Mouse (Mus musculus): ENCODE data around the gene Abracl. TPM values are rescaled to one million over a fixed set of nuclear protein-coding genes. Genes with fewer than 3 reads are reported as not detected.

Gene Abracl
- polyA plus RNA-seq (2014; fragmentation: Illumina TruSeq; extraction: RNeasy Lipid Tissue Mini Kit (QIAGEN cat#74804); ENCODE audit: low read depth, low replicate concordance) = 51.6 TPM

DNA sequence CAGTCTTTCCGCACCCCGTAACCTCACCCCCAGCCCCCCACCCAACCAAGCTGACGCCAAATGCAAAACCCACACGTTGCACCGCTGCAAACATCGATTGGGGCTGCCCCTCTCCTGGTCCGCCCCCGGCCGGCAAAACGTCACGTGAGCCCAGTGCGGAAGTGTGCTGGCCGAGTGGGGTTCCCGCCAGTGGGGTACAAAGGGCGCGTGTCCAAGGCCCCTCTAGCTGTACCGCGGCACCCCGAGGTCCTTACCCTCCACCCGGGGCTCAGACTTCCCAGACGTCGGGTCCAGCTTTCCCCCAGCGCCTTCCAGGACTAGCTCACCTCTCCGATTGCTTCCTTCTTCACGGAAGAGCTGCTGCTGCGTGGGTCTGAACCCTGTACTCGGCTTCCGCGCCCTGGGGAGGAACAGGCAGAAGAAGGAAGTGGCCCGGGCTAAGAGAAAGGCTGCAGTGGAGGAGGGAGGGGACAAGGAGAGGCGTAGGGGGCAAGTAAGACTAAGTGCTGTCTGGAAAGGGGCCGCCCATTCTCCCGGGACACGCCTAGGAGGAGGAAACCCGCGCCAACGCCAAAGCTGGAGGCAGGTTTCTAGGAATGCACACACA is at the start of gene Abracl:
TSS of gene Abracl (minus strand) at position 548 of the 607 bp plus-strand sequence.

DNA sequence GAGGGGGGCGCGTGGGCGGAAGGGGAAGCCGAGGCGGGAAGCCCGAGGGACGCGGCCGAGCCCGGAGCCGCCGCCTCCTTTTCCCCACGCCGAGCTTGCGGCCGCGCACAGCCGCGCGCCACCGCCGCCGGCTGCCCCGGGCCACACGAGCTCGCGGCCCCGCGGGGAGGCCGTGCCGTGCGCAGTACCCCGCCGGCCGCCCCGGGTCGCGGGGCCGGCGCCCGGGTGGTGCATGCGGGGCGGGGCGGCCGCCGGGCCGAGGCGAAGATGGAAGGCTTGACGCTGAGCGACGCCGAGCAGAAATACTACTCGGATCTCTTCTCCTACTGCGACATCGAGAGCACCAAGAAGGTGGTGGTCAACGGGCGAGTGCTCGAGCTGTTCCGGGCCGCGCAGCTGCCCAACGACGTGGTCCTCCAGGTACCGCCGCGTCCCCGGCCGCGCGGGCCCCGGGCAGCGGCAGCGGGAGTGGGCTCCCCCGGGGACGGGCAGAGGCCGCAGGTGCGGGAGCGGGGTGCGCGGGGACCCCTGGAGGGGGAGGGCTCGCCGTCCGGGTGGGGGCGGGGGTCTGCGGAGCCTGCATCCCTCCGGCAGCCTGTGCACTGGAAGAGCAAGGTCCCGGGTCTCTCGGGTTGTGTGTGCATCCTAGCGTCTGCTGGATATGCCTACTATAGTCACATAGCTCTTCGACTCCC is 32.8 kb upstream of the Abracl start, which contains the start of gene Reps1:
TSS of gene Reps1 (plus strand) at position 166 of the 695 bp plus-strand sequence.

Other genes starting within 250 kb of the Abracl start
- gene Txlnb, start 227.1 kb downstream of the Abracl start, polyA plus RNA-seq (2014; fragmentation: Illumina TruSeq; extraction: RNeasy Lipid Tissue Mini Kit (QIAGEN cat#74804); ENCODE audit: low read depth, low replicate concordance) = 450 TPM
- gene Heca, start 75.2 kb downstream of the Abracl start, polyA plus RNA-seq (2014; fragmentation: Illumina TruSeq; extraction: RNeasy Lipid Tissue Mini Kit (QIAGEN cat#74804); ENCODE audit: low read depth, low replicate concordance) = 30.6 TPM
- gene Reps1, start 32.6 kb upstream of the Abracl start, polyA plus RNA-seq (2014; fragmentation: Illumina TruSeq; extraction: RNeasy Lipid Tissue Mini Kit (QIAGEN cat#74804); ENCODE audit: low read depth, low replicate concordance) = 31.2 TPM
- not detected for gene Ect2l, start 187.6 kb upstream of the Abracl start, polyA plus RNA-seq (2014; fragmentation: Illumina TruSeq; extraction: RNeasy Lipid Tissue Mini Kit (QIAGEN cat#74804); ENCODE audit: low read depth, low replicate concordance)
- 21.1 TPM for gene Ccdc28a, start 211.7 kb upstream of the Abracl start, polyA plus RNA-seq (2014; fragmentation: Illumina TruSeq; extraction: RNeasy Lipid Tissue Mini Kit (QIAGEN cat#74804); ENCODE audit: low read depth, low replicate concordance)

Data from heart, adult 10 weeks (tissue).